In genomic region chr1:77475808-77476413, GRCm38 (mm10) we compare ENCODE assay signal across 26 mouse cellular contexts.
"Had no signal": no experiment of that assay in that cellular context is flagged by ENCODE, and none has a peak within 500 bp of the region (broad histone marks: within the 10 kb centered on the region; RNA-seq: fewer than 3 reads in every experiment).

No protein-coding gene starts in this region.

- H3K27me3 ChIP-seq: hindbrain, embryonic 12.5 days; kidney, embryonic 15.5 days; limb, embryonic 12.5 days; liver, embryonic 13.5 days; liver, embryonic 15.5 days had no signal

- H3K4me3 ChIP-seq: gastrocnemius, adult 2 months; heart, adult 2 months; hindbrain, embryonic 10.5 days; hindbrain, embryonic 12.5 days; kidney, embryonic 15.5 days; layer of hippocampus, adult 2 months; left cerebral cortex, adult 2 months; limb, embryonic 10.5 days; limb, embryonic 12.5 days; liver, embryonic 13.5 days; liver, embryonic 15.5 days had no signal

- DNase-seq: gastrocnemius, adult 2 months; gastrocnemius, postnatal 10 days; gastrocnemius, postnatal 25 days; heart, adult 2 months; heart, postnatal 10 days; heart, postnatal 4 days; kidney, adult 2 months; kidney, adult 9 months; kidney, postnatal 14 days; kidney, postnatal 36 days; liver; liver, embryonic 13.5 days had no signal

- H3K36me3 ChIP-seq: hindbrain, embryonic 12.5 days; kidney, embryonic 15.5 days; liver, embryonic 13.5 days; liver, embryonic 15.5 days had no signal

- H3K9me3 ChIP-seq: hindbrain, embryonic 10.5 days; hindbrain, embryonic 12.5 days; kidney, embryonic 15.5 days; limb, embryonic 10.5 days; limb, embryonic 12.5 days; liver, embryonic 13.5 days; liver, embryonic 15.5 days had no signal

- H3K27ac ChIP-seq: gastrocnemius, adult 2 months; heart, adult 2 months; hindbrain, embryonic 10.5 days; hindbrain, embryonic 12.5 days; hindbrain, embryonic 14.5 days; kidney, embryonic 15.5 days; kidney, postnatal 0 days; layer of hippocampus, adult 2 months; left cerebral cortex, adult 2 months; limb, embryonic 10.5 days; limb, embryonic 12.5 days; liver, embryonic 13.5 days; liver, embryonic 15.5 days had no signal

- ATAC-seq: hindbrain, embryonic 16.5 days; inflammation-experienced regulatory T-cells, adult 6 months had no signal

- H3K4me1 ChIP-seq: liver, embryonic 15.5 days had no signal

- H3K9ac ChIP-seq: hindbrain, embryonic 12.5 days; hindbrain, embryonic 14.5 days; kidney, embryonic 15.5 days; limb, embryonic 12.5 days; liver, embryonic 13.5 days; liver, embryonic 15.5 days had no signal

- H3K4me2 ChIP-seq: heart, embryonic 11.5 days; hindbrain, embryonic 12.5 days; hindbrain, embryonic 14.5 days; kidney, embryonic 15.5 days; limb, embryonic 12.5 days; liver, embryonic 11.5 days; liver, embryonic 13.5 days; liver, embryonic 15.5 days had no signal
